Mouse (Mus musculus) gastrocnemius, postnatal 25 days (tissue): ENCODE measurements around the gene Igf2bp3. TPM values are rescaled to one million over a fixed set of nuclear protein-coding genes. Genes with fewer than 3 reads are reported as not detected.
"Not testable (repeated sequence)": the region's sequence is repeated elsewhere in the genome, so short reads cannot be mapped to it uniquely, and the experiment has no call there.

Source experiments
- DNase-seq: peaks from one replicate; pipeline ENCODE4 v3.0.0; 2022
- long read RNA-seq, 2 experiments: library from polyadenylated mRNA; stranded (forward); transcript quantifications; one replicate each; pipeline ENCODE4 v2.0.0; 2021
- total RNA-seq, 2 experiments: library from RNA; stranded (reverse); gene quantifications; 1 replicate in 1 of 2; 2 replicates in 1 of 2; pipeline ENCODE4 v1.2.3; 2021

The Igf2bp3 gene
- total RNA-seq: under 1 TPM; 0.15 to 0.29 TPM
- long read RNA-seq, experiment 1, partial matches to known transcripts: 0 of 16 reads
- long read RNA-seq, experiment 1, other reads (novel, unspliced or antisense): 16 of 16 reads
- long read RNA-seq, experiment 2, partial matches to known transcripts: 0 of 7 reads
- long read RNA-seq, experiment 2, other reads (novel, unspliced or antisense): 7 of 7 reads

GRCm38 (mm10) chr6:49214928-49215747, at the start of gene Igf2bp3:
TSS of gene Igf2bp3 (minus strand) at chr6:49214957.
- peak; percentile 60 for DNase-seq

DNA sequence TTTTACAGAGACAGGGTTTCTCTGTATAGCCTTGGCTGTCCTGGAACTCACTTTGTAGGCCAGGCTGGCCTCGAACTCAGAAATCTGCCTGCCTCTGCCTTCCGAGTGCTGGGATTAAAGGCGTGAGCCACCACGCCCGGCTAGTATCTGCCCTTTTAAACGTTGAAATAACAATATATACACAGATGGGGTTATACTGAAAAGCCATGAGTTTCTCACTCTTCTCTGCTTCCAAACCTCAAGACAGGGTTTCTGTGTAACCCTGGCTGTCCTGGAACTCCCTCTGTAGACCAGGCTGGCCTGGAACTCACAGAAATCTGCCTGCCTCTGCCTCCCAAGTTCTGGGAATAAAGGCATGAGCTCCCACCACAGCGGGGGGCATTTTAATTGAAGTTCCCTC, 49.7 kb upstream of the Igf2bp3 start:
- not testable (repeated sequence) for DNase-seq

- peak; percentile 94 for DNase-seq
Measured at GRCm38 (mm10) chr6:49263847-49264243, 49.1 kb upstream of the Igf2bp3 start, which contains the start of gene Tra2a. TSS of gene Tra2a (minus strand) at chr6:49264033.

DNA sequence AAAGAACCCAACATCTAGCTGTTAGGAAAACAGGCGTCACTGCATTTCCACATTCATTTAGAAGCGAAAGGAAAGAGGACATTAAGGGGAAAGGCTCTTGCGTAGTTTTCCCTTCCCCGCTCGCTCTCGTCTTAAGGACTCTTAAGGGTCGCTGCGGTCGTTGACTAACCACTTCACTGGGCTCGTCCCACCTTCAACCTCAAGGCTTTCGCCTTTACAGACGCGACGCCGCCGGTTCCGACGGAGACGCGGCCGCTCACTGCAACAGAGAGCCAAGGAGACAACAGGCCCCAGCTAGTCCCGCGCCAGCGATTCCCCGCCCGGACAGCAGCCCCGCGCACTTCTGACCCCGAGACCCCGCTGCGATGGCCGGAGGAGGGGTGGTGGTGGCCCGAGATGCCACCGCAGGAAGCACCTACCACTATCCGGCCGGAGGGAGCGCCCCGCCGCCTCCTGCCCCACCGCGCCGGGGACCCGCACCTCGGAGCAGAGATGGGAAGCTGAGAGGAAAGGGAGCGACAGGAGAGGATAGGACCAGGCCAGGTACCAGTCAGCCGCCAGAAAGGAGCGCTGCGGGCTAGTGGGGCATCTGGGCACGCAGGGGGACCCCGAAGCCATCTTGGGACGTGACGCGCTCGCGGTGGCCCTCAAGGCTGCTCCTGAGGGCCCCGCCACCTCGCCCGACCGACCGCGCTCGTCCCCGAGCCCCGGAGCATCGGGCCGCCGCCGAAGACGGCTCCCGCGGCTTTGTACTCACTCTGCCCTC, 48.5 kb upstream of the Igf2bp3 start:
- DNase-seq: no peak

- peak; percentile 10 for DNase-seq
Measured at GRCm38 (mm10) chr6:49262421-49262820, 47.7 kb upstream of the Igf2bp3 start.

DNA sequence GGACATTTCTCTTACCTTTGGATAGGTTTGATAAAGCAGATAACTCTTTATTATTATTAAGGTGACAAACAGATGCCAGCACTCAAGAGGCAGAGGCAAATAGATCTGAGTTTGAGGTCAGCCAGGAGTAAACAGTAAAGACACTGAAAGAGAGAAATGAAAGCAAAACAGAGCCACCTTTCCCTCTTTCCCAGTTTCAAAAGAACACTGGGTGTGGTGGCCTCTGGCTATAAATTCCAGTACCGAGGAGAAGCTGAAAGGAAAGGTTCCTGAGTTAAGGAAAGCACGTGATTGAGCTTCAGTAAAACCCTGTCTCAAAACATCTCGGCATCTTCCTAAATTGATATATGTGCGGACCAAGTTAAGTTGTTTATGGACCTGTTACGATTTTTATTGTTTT, 45.0 kb upstream of the Igf2bp3 start:
- no peak for DNase-seq

- DNase-seq: no peak
Measured at GRCm38 (mm10) chr6:49257880-49258279, 43.1 kb upstream of the Igf2bp3 start.

- DNase-seq: no peak
Measured at GRCm38 (mm10) chr6:49252207-49252606, 37.5 kb upstream of the Igf2bp3 start.

DNA sequence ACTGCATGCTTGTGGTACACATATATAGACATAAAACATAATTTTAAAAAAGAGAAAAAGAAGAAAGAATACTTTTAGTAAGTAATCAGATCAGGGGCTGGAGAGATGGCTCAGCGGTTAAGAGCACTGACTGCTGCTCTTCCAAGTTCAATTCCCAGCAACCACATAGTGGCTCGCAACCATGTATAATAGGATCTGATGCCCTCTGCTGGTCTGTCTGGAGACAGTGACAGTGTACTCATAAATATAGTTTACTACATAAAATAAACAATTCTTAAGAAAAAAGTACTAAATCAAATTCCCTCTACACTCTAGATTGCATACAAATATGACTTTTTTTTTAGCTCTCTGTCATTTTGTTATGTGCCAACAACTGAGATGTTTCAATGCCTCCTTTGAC, 36.4 kb upstream of the Igf2bp3 start:
- no peak for DNase-seq

DNA sequence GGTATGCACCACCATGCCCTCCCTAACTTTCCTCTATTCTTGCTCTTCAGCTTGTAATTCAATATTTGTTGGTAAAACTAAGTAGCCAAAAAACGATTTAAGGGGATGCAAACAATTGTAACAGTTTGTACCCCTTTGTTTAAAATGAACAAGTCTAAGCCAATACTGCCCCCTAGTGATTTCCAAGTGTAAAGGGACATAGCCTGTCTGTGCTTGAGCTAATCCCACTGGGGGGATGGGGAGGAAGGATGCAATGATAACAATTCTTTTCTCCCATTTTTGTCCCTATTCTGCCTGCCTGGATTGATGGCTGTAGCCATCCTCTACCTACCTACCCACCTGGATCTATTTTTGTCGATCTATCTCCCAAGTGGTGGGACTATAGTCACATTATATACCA, 32.5 kb upstream of the Igf2bp3 start:
- no peak for DNase-seq

- no peak for DNase-seq
Measured at GRCm38 (mm10) chr6:49242331-49242730, 27.6 kb upstream of the Igf2bp3 start.

DNA sequence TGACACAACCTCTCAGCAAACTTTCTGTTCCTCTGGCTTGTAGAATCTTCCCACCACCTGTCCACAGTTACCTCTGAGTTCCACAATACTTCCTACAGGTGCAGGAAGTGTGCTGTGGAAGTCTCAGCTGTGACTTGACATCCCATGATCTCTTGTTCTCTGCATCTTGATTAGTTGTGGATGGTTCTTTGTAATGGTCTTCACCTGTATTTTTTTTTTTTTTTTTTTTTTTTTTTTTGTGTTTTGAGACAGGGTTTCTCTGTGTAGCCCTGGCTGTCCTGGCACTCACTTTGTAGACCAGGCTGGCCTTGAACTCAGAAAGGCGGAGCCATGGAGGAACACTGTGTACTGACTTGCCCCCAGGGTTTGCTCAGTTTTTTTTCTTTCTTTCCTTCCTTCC, 26.8 kb upstream of the Igf2bp3 start:
- no peak for DNase-seq

- peak; percentile 97 for DNase-seq
Measured at GRCm38 (mm10) chr6:49236331-49236730, 21.6 kb upstream of the Igf2bp3 start.

- DNase-seq: no peak
Measured at GRCm38 (mm10) chr6:49233356-49233755, 18.6 kb upstream of the Igf2bp3 start.

DNA sequence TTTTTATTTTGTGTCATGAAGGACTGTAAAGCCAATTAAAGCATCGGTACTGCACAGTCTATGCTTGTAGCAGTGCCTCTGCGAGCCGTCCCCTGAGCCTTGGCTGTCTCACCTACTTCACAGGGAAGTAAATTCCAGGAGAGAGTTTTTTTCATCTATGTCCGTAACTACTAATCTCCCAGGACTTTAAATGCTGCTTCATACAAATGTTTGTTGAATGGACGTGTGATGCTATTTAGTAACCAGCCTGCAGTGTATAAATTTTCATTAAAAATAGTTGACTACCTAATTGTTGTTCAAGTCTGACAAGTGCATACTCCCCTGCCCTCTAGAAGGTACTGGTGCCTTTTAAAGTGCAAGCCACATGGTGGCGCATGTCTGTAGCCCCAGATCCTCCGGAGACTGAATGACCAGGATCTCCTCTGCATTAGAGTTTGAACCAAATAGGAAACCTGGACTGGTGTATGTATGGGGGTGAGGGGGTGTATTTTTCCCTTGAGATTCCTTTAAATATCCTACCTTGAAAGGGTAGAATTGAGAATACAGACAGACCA, 13.4 kb upstream of the Igf2bp3 start:
- DNase-seq: no peak

GRCm38 (mm10) chr6:49227184-49227735, 12.5 kb upstream of the Igf2bp3 start:
- DNase-seq: no peak

- no peak for DNase-seq
Measured at GRCm38 (mm10) chr6:49225728-49226123, 11.0 kb upstream of the Igf2bp3 start.

DNA sequence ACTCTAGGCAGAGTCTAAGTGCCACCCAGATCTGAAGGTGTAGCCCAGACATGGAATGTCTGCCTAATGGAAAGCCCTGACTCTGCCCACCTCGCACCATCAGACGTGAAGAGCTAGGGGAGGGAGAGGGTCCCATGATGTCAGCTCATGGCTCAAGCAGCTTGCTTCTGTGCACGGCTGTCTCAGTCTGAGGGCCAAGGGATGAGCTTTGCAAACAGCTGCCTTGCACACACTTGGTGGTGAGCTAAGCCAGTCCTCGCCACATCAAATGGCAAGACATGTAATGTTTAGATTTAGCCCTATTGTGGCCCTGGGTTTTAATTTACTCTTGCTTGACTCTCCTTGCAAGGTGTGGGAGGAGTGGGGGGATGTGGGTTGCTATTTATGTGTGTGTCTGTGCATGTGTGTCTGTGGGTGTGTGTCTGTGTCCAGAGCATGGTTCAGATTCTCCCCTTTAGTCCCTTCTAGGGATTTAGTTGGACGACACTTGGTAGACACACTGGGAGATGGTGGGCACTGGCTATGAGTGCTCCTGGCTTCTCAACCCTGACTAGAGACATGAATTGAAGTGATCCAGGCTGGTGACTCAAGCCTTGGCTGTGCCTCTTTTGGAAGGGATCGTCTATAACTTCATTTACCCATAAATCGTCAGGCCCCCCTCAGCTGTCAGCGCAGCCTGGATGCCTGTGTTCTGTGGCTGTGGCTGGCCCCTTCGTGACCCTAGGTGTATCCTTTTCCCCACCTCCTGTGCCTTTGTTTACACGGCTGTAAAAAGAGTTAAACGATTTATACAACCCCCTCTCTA, 10.4 kb upstream of the Igf2bp3 start:
- no peak for DNase-seq

- no peak for DNase-seq
Measured at GRCm38 (mm10) chr6:49221906-49222305, 7.1 kb upstream of the Igf2bp3 start.

DNA sequence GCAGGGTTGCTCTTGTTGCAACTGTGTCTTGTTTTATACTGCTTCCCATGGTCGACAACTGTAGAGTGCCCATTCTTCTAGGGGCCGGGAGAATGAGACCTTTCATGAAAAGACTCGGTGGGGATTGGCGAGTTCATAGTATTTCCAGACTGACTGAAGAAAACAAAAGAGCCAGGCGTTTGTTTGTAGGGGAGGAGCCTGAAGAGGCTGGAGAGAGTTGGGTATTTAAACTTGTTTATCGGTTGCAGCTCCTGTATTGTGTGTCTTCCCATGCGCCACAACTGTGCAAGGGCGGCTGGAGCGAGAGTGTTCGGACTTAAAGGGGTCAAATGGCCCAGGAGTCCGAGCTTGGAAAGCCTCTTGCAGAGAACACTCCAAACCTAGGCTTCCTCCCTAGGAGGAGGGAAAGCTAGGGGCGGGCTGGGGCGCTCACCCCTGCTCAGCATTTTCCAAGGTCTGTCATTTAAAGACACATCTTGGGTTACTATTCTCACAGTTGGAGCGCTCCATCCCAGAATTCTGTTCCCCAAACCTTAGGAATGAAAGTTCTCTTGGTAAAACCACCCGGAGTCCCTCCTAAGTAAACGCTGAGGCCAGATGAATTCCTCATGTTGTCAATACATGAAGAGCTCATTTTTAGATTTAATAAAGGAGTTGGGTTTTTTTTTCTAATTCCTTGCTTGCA, 5.3 kb upstream of the Igf2bp3 start:
- no peak for DNase-seq

DNA sequence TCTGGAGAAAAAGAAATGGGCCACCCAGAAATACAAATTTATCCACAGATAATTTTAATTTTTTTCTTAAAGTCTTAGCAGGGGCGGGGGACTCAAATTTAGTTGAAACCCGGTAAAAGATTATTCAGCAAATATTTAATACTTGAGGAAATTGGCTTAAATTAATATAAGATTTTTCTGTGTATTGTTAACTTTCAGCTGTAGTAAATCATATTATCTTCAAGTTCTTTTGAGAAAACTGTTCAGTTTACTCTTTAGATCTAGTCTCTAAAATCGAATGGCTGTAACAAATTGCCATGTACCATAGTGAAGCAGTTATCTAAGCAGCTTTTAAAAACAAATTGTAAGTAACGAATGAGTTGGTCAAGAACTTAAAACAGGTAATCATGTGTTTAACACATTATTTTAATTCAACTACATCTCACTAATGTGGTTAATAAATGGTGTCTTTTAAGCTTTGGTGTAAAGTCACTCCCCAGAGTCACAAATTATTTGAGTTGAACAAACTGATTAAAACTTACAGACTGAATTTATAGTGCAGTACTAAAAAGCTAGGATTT, 4.3 kb upstream of the Igf2bp3 start:
- DNase-seq: no peak
